Mouse (Mus musculus) lung, adult 2 months (tissue): Measurements from ENCODE around the gene Fah.

Experiments used
- CTCF ChIP-seq: fragments of 200-500 bp; IDR thresholded peaks from 2 replicates; pipeline ENCODE4 v1.5.1; 2011; ENCODE audit warnings: mild to moderate bottlenecking, low read length, control low read depth; ENCODE audit not compliant: insufficient read depth
- POLR2A ChIP-seq: fragments of 200-500 bp; IDR thresholded peaks from 2 replicates; pipeline ENCODE4 v1.6.1; 2011; ENCODE audit warnings: low read depth, mild to moderate bottlenecking, control low read depth, low read length, borderline replicate concordance; ENCODE audit errors: extremely low read depth

DNA sequence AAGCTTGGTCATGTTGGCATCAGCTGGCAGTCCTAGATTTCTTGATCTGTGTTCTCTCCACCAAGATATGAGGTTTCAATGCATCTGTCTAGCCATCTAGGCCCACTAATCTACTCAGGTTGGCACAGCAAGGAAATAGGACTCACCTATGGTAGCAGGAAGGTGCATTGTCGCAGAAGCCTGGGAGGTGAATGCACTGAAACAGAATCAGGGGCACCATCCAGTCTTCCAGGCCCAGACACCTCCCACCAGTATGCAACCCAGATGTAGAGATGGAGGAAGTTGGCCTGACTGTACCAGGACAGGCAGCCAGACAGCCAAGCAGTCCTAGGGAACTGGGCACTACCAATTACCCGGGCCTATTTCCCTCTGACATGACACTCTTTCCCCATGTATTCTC, 5.9 kb downstream of the Fah start:
- TF ChIP-seq POLR2A (no peak), CTCF (no peak)
